Mouse (Mus musculus): Measurements from ENCODE around the gene Tecr.
"Not testable (repeated sequence)": the region's sequence is repeated elsewhere in the genome, so short reads cannot be mapped to it uniquely, and the experiment has no call there.

The Tecr gene

DNA sequence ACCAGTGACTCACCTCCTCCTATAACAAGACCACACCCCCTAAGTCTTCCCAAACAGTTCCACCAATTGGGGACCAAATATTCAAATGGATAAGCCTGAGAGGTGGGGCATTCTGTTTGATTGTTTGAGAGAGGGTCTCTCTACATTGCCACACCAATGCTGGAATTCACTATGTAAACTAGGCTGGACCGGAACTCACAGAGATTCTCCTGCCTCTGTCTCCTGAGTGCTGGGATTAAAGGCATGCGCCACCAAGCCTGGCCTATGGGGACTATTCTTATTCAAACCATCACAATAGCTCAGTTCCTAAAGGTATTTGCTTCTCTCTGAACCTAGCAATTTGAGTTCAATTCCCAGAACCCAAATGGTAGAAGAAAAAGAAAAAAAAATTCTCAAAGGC, 10.8 kb upstream of the Tecr start:
- no peak for DNase-seq (ENCODE audit: low spot score)

DNA sequence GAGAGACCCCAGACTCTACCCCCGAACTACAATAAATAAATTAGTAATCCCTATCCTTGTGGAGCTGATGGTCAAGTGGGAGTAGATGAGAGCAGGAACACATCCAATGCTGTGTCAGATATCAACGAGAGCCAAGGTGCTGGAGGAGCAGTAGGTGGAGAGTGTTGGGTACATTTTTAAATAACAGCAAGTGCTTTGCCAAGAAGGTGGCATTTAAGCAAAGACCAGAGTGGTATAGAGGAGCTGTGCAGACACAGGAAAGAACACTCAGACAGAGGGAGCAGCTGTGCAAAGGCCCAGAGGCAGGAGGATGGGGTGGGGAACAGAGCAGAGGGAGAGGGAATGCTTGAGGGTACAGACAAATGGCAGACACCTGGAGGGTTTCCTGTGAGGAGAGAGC, 9.3 kb upstream of the Tecr start:
- no peak for DNase-seq (ENCODE audit: low spot score)

DNA sequence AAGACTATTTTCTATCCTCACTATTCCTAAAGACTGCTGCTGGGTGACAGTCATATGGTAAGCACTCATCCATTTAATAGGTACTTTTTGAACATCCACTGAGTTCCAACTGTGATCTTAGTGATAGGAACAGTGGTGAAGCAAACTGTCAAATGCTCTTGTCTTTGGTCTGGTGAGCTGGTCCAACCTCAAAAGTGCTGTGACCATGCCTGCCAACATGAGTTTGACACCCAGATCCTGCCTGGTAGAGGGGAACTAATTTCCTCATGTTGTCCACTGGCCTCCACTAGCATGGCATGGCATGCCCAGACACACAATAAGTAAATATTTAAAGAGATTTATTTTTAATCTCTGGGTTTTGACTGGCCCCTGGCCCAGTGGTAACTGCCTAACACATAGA, 8.9 kb upstream of the Tecr start:
- no peak for DNase-seq (ENCODE audit: low spot score)

DNA sequence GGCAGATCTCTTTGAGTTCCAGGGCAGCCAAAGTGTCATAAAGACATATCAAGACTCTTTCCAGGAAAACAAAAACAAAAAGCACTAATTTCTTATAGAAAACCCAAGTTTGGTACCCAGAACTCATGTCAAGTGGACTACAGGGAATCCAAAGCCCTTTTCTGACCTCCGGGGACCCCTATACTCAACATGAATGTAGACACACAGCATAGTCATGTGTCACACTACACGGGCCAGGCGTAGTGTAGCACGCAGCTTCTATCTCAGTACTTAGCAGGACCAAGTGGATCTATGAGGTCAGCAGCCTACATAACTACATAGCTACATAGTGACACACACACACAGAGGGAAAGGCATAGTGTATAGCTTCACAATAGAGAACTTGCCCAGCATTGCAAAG, 5.9 kb upstream of the Tecr start:
- DNase-seq (ENCODE audit: low spot score) = no peak

GRCm38 (mm10) chr8:83611921-83612320, 4.2 kb upstream of the Tecr start:
- no peak for DNase-seq (ENCODE audit: low spot score)

GRCm38 (mm10) chr8:83609547-83610180, 1.9 kb upstream of the Tecr start:
- DNase-seq (ENCODE audit: low spot score) = no peak

- DNase-seq (ENCODE audit: low spot score) = no peak
These were observed 1.3 kb upstream of the Tecr start for GRCm38 (mm10) chr8:83609086-83609485.

- peak; percentile 80 for DNase-seq (ENCODE audit: low spot score)
These were observed 643 bp upstream of the Tecr start for GRCm38 (mm10) chr8:83608398-83608829.

DNA sequence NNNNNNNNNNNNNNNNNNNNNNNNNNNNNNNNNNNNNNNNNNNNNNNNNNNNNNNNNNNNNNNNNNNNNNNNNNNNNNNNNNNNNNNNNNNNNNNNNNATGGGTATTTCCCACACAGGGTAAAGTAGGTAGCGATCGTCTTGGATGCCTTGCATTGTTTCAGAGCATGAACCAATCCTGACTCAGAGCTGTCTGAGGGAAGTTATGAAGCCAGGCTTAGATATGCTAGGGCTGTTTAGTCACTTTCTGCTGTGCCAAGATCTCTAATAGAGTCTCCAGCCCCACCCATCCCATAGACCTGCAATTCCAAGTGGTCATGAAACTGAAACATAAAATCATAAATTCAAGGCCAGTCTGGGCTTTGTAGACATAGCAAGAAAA, 5.1 kb downstream of the Tecr start:
- DNase-seq (ENCODE audit: low spot score) = no peak

DNA sequence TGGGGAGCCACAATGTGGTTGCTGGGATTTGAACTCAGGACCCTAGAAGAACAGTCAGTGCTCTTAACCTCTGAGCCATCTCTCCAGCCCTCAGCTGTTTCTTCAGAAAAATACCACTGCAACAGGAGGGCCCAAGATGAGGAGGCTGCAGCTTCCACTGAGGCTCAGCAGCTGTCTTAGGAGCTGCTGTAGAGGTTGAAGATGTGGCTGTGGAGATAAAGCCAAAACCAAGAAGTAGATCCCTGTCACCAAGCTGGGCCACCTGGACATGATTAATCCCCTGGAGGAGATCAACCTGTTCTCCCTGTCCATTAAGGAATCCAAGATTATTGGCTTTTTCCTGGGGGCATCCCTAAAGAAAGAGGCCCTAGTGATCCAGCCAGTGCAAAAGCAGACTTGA, 8.0 kb downstream of the Tecr start:
- DNase-seq (ENCODE audit: low spot score) = no peak

DNA sequence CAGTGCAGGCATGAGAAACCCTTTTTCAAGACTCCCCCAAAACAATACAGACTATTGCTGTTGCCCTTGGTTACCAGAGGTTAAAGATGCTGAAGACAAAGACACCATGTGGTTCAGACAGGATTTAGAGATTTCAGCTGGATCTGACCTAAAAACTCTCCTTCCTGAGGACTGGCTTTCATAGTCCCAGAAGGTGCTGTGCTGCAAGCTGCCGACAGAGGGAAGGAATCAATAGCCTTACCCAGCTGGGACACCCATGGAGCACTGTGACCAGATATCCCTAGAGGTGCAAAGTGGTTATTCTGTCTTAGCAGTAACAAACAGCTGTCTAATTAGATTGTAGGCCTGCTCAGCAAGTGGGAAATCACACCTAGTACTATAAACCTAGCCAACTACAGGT, 9.6 kb downstream of the Tecr start:
- no peak for DNase-seq (ENCODE audit: low spot score)

DNA sequence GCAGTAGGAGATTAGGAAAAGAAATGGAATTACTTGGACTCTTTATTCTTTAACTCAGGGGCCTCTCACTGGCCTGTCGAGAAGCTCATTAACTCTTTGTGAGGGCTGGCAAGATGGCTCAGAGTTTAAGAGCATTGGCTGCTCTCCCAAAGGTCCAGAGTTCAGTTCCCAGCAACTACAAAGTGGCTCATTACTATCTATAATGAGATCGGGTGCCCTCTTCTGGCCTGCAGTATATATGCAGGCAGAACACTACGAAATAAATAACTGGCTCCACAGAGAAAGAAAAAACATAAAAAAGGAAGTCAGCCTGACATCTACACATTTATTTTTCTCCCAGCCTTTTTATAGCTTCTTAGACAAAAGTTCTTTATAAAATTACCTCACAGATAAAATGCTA, 11.4 kb downstream of the Tecr start:
- DNase-seq (ENCODE audit: low spot score) = no peak

GRCm38 (mm10) chr8:83595050-83595345, 12.8 kb downstream of the Tecr start:
- not testable (repeated sequence) for DNase-seq (ENCODE audit: low spot score)

GRCm38 (mm10) chr8:83594167-83595049, 13.4 kb downstream of the Tecr start:
- DNase-seq (ENCODE audit: low spot score) = peak; percentile 98

- no peak for DNase-seq (ENCODE audit: low spot score)
These were observed 14.2 kb downstream of the Tecr start for GRCm38 (mm10) chr8:83593325-83594166.

- DNase-seq (ENCODE audit: low spot score) = no peak
These were observed 15.1 kb downstream of the Tecr start for GRCm38 (mm10) chr8:83592682-83593081.

DNA sequence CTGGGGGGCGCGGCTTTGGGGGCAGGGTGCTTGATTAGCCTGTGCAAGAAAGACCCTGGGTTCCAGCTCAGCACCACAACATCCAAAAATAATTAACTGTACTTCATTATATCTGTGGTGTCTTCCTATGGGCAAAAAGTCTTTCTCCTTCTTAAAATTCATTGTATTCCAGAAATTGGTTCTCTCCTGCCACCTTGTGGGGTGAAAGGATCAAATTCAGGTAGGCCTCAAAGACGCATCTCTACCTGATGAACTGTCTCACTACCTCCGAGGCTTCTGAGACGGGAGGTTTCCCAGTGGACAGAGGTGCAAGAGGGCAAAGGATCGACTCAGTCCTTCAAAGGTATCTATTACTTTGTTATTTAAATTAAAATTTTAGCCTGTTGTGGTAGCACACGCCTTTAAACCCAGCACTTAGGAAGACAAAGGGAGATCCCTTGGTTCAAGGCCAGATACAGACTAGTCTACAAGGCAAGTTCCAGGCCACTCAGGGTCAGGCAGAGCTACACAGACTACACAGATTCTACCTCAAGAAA, 17.2 kb downstream of the Tecr start:
- no peak for DNase-seq (ENCODE audit: low spot score)

DNA sequence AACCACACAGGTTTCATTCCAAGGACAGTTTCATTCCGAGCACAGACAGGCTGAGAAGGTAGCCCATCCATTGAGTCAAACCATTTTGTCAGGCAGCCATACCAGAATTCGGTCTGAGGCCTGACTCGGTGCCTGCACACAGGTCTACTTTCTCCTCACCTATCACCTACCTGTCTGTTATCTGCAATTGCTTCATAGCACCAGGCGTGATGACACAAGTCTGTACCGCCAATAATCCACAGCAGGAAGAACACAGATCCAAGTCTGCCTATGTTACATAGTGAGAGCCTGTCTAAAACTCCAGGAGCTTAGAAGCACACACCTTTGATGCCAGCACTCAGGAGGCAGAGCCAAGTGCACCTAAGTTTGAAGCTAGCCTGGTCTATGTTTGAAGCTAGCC, 18.9 kb downstream of the Tecr start:
- DNase-seq (ENCODE audit: low spot score) = no peak

DNA sequence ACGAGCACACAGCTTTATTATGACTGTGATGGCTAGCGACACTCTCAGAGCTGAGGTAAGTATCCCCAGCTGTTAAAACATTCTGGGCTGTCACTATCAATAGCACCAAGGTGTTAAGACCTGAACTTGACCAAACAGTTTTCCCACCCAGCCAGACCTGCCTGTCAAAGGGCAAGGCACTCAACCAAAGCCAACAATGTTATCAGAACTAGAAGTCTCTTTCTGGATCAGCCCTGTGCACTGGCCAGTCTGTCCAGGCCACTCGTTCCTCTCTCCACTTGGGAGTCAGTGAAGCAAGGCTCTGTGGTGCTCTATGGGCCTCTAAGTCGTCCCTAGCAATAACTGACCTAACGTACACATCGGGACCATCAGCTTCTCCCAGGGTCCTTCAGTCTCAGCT, 20.1 kb downstream of the Tecr start:
- DNase-seq (ENCODE audit: low spot score) = no peak

GRCm38 (mm10) chr8:83585333-83585732, 22.4 kb downstream of the Tecr start:
- DNase-seq (ENCODE audit: low spot score) = no peak

- no peak for DNase-seq (ENCODE audit: low spot score)
These were observed 23.0 kb downstream of the Tecr start for GRCm38 (mm10) chr8:83584771-83585170.

GRCm38 (mm10) chr8:83583236-83583635, 24.5 kb downstream of the Tecr start:
- DNase-seq (ENCODE audit: low spot score) = no peak

DNA sequence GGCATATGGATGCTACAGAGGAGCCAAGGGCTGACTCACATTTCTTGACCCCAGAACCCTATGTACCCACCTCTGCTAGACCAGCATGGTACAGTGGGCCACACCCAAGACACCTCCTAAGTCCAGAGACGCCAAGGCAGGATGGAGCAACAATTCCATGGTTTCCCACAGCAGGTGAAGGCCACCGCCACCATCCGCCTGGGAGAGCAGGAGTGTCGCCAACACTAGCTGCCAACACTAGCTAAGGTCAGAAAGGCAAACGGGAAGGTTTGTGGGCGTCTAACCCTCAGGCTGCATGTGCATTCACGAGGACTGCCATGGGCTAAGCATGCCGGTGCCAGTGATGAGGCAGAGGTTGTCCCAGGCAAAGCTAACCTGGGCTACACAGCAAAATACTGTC, 25.5 kb downstream of the Tecr start:
- no peak for DNase-seq (ENCODE audit: low spot score)

All from layer of hippocampus, adult 11-12 months (tissue).